ENCODE assay signal across 8 mouse cellular contexts in the genomic region with DNA sequence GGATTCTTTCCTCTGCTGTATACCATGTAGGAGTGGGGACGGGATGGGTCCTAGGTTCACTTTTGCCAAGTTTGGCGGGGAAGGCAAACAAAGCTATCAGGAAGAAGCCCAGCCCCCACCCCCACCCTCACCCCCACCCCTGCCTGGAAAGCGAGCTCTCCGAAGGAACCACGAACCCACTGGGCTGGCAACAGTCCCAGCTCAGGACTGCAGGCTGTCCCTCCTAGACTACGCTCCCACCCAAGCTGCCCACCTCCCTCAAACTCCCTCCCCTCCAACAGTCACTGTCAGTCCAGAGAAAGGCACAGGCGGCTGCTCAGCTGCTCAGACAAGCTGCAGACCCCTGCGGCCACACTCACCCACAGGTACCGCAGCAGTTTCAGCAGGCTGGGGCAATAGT. TPM values are rescaled to one million over a fixed set of nuclear protein-coding genes. Genes with fewer than 3 reads are reported as not detected.
A peak's percentile ranks its signal among the peaks of the same experiment; 100 is the strongest.
DNase-seq lines count a peak whose midpoint lies in the region; ATAC-seq lines count a peak whose summit lies in the region.

No protein-coding gene starts in this region.

- no peak overlapping the region for H3K27ac ChIP-seq in neural tube, embryonic 11.5 days (ENCODE audit: low read depth, low read length)
- no peak overlapping the region for H3K27ac ChIP-seq in forebrain, embryonic 15.5 days (replicated peaks)
- H3K27ac ChIP-seq in liver, embryonic 12.5 days: no peak overlapping the region
- H3K27ac ChIP-seq in stomach, embryonic 16.5 days (ENCODE audit: low read length): no peak overlapping the region

- H3K4me3 ChIP-seq in neural tube, embryonic 11.5 days (ENCODE audit: low read depth, low read length): peak overlapping the region; percentile 8; the same call in 1 of the 2 replicates
- H3K4me3 ChIP-seq in forebrain, embryonic 15.5 days: peak overlapping the region; percentile 11; the same call in 1 of the 2 replicates
- peak overlapping the region; percentile 40 for H3K4me3 ChIP-seq in liver, embryonic 12.5 days
- H3K4me3 ChIP-seq in stomach, embryonic 16.5 days (replicated peaks; ENCODE audit: low read length): peak overlapping the region; percentile 36

- H3K27me3 ChIP-seq in neural tube, embryonic 11.5 days (ENCODE audit: control insufficient read depth, insufficient read depth, low read length): no peaks in the 10 kb centered on the region
- H3K27me3 ChIP-seq in forebrain, embryonic 15.5 days: no peaks in the 10 kb centered on the region
- H3K27me3 ChIP-seq in liver, embryonic 12.5 days (replicated peaks): 0 out of 2 replicates have a peak, but pooled peaks cover 10% of the 10 kb centered on the region
- H3K27me3 ChIP-seq in stomach, embryonic 16.5 days (ENCODE audit: control insufficient read depth, insufficient read depth, low read length): no peaks in the 10 kb centered on the region

- 28% methylated on average over 9 of the region's 9 CpGs for WGBS in neural tube, embryonic 11.5 days
- WGBS in forebrain, embryonic 15.5 days: 13% methylated on average over 9 of the region's 9 CpGs
- 14% methylated on average over 9 of the region's 9 CpGs for WGBS in liver, embryonic 12.5 days (ENCODE audit: insufficient replicate concordance)
- WGBS in stomach, embryonic 16.5 days: 9% methylated on average over 9 of the region's 9 CpGs

- no peaks in the 10 kb centered on the region for H3K9me3 ChIP-seq in neural tube, embryonic 11.5 days (ENCODE audit: control insufficient read depth, low read length)
- H3K9me3 ChIP-seq in forebrain, embryonic 15.5 days: no peaks in the 10 kb centered on the region
- no peaks in the 10 kb centered on the region for H3K9me3 ChIP-seq in liver, embryonic 12.5 days (replicated peaks)
- H3K9me3 ChIP-seq in stomach, embryonic 16.5 days (replicated peaks; ENCODE audit: control insufficient read depth, low read length): no peaks in the 10 kb centered on the region

- DNase-seq in neural tube, embryonic 11.5 days (ENCODE audit: low spot score): no peak
- DNase-seq in neural tube, embryonic 10.5 days (ENCODE audit: extremely low spot score, low spot score): no peak
- no peak for DNase-seq in retina, postnatal 1 day
- DNase-seq in adrenal gland, postnatal 14 days: no peak
- no peak for DNase-seq in thymus, postnatal 10 days (ENCODE audit: low spot score in 2 of 2)

- H3K4me1 ChIP-seq in neural tube, embryonic 11.5 days (ENCODE audit: control insufficient read depth, insufficient read depth, low read length): peaks cover 21% of the 10 kb centered on the region
- peaks cover 32% of the 10 kb centered on the region for H3K4me1 ChIP-seq in forebrain, embryonic 15.5 days
- H3K4me1 ChIP-seq in liver, embryonic 12.5 days: peaks cover 51% of the 10 kb centered on the region
- peaks cover 61% of the 10 kb centered on the region for H3K4me1 ChIP-seq in stomach, embryonic 16.5 days (ENCODE audit: control insufficient read depth, insufficient read depth, low read length)

- peak overlapping the region; percentile 24 for H3K4me2 ChIP-seq in neural tube, embryonic 11.5 days (ENCODE audit: low read depth)
- peak overlapping the region; percentile 35 for H3K4me2 ChIP-seq in forebrain, embryonic 15.5 days (replicated peaks)
- peak overlapping the region; percentile 72 for H3K4me2 ChIP-seq in liver, embryonic 12.5 days
- H3K4me2 ChIP-seq in stomach, embryonic 16.5 days (ENCODE audit: low read depth, low read length): peak overlapping the region; percentile 62

- H3K9ac ChIP-seq in neural tube, embryonic 11.5 days (ENCODE audit: low read length): no peak overlapping the region
- no peak overlapping the region for H3K9ac ChIP-seq in forebrain, embryonic 15.5 days (replicated peaks)
- peak overlapping the region; percentile 35; the same call in 1 of the 2 replicates for H3K9ac ChIP-seq in liver, embryonic 12.5 days
- peak overlapping the region; percentile 60 for H3K9ac ChIP-seq in stomach, embryonic 16.5 days (ENCODE audit: low read length)

- H3K36me3 ChIP-seq in neural tube, embryonic 11.5 days (ENCODE audit: control insufficient read depth, insufficient read depth, low read length): no peaks in the 10 kb centered on the region
- no peaks in the 10 kb centered on the region for H3K36me3 ChIP-seq in forebrain, embryonic 15.5 days
- H3K36me3 ChIP-seq in liver, embryonic 12.5 days: no peaks in the 10 kb centered on the region
- H3K36me3 ChIP-seq in stomach, embryonic 16.5 days (ENCODE audit: control insufficient read depth, insufficient read depth, low read length): no peaks in the 10 kb centered on the region

- ATAC-seq in neural tube, embryonic 11.5 days (ENCODE audit: insufficient read depth, low FRiP score, low TSS enrichment): no peak
- ATAC-seq in forebrain, embryonic 15.5 days (replicated peaks): no peak
- no peak for ATAC-seq in liver, embryonic 12.5 days
- no peak for ATAC-seq in stomach, embryonic 16.5 days (ENCODE audit: insufficient read depth, low FRiP score)

RNA-seq across cellular contexts. Expression of gene 2900026A02Rik, which starts 58.3 kb away (rescaled TPM):
- polyA plus RNA-seq in neural tube, embryonic 11.5 days (2014; fragmentation: Nextera tagmentation; extraction: Ambion mirVana): 1.3 and 1.5 TPM in 2 replicates
- 4.4 and 4.9 TPM in 2 replicates for polyA plus RNA-seq in forebrain, embryonic 15.5 days (2015; fragmentation: Nextera tagmentation; extraction: Ambion mirVana)
- 1.9 and 2.0 TPM in 2 replicates for polyA plus RNA-seq in liver, embryonic 12.5 days (2016; fragmentation: Nextera tagmentation; extraction: Ambion mirVana)
- polyA plus RNA-seq in stomach, embryonic 16.5 days (2015; fragmentation: Nextera tagmentation; extraction: Ambion mirVana): 14.9 TPM in 2 replicates
- total RNA-seq in adrenal gland, postnatal 14 days (2021): 18.2 and 20.7 TPM in 2 replicates

Comparison
In these comparisons a context has a peak if more than half of its experiments do, and no peak if none do; other contexts are left out.
1. H3K9ac ChIP-seq: peak in liver, embryonic 12.5 days (single experiment) and stomach, embryonic 16.5 days (single experiment); none in neural tube, embryonic 11.5 days (single experiment) and forebrain, embryonic 15.5 days (single experiment).
2. Peak in every context shown above with its lines, with median percentiles within 50 percentile points of each other: H3K4me2 ChIP-seq and H3K4me3 ChIP-seq.